Mouse (Mus musculus) small intestine, adult 2 months (tissue): ENCODE results near the gene Tmcc3.

Source experiments
- CTCF ChIP-seq: fragments of 200-500 bp; IDR thresholded peaks from 2 replicates; pipeline ENCODE4 v1.5.1; 2012; ENCODE audit warnings: low read depth, mild to moderate bottlenecking, control low read depth, inconsistent platforms, low read length, moderate library complexity, mixed read lengths; ENCODE audit not compliant: insufficient replicate concordance, insufficient read length; ENCODE audit errors: extremely low read depth
- POLR2A ChIP-seq: fragments of 200-500 bp; IDR thresholded peaks from 2 replicates; pipeline ENCODE4 v1.6.1; 2012; ENCODE audit warnings: low read depth, mild to moderate bottlenecking, control low read depth, inconsistent platforms, low read length, moderate library complexity

- TF ChIP-seq CTCF: no peak
- no peak for TF ChIP-seq POLR2A
Measured at GRCm38 (mm10) chr10:94450781-94451180, 139.0 kb downstream of the Tmcc3 start.
